Mouse (Mus musculus) testis, adult 2 months (tissue): Measurements from ENCODE around the gene Deup1. TPM values are rescaled to one million over a fixed set of nuclear protein-coding genes. Genes with fewer than 3 reads are reported as not detected.

ENCODE experiments used
- H3K27ac ChIP-seq: fragments of 200-500 bp; 2 replicates; pipeline ENCODE4 v1.5.1; 2012; ENCODE audit warnings: low read depth, low read length; ENCODE audit not compliant: control insufficient read depth, insufficient read depth
- H3K27me3 ChIP-seq: fragments of 200-500 bp; 2 replicates; pipeline ENCODE4 v1.6.1; 2012; ENCODE audit warnings: mild to moderate bottlenecking, low read length, moderate library complexity; ENCODE audit not compliant: control insufficient read depth, insufficient read depth
- H3K36me3 ChIP-seq: fragments of 200-500 bp; 2 replicates; pipeline ENCODE4 v1.6.1; 2012; ENCODE audit warnings: mild to moderate bottlenecking, low read length; ENCODE audit not compliant: control insufficient read depth, insufficient read depth
- H3K4me1 ChIP-seq: fragments of 200-500 bp; 2 replicates; pipeline ENCODE4 v1.6.1; 2012; ENCODE audit warnings: low read length; ENCODE audit not compliant: control insufficient read depth, insufficient read depth
- H3K4me3 ChIP-seq: fragments of 200-500 bp; 2 replicates; pipeline ENCODE4 v1.5.1; 2012; ENCODE audit warnings: low read depth, mild to moderate bottlenecking, low read length, moderate library complexity, mixed read lengths; ENCODE audit not compliant: control insufficient read depth
- CTCF ChIP-seq: fragments of 200-500 bp; IDR thresholded peaks from 2 replicates; pipeline ENCODE4 v1.5.1; 2012; ENCODE audit warnings: low read depth, mild to moderate bottlenecking, inconsistent platforms, low read length, moderate library complexity; ENCODE audit not compliant: control insufficient read depth, insufficient read depth, insufficient replicate concordance
- POLR2A ChIP-seq: fragments of 200-500 bp; IDR thresholded peaks from 2 replicates; pipeline ENCODE4 v1.6.1; 2012; ENCODE audit warnings: low read depth, mild to moderate bottlenecking, inconsistent platforms, low read length, moderate library complexity; ENCODE audit not compliant: control insufficient read depth
- polyA plus RNA-seq: library from polyadenylated mRNA; depleted of rRNA; stranded (reverse); fragments of >200 nt; gene quantifications from 2 replicates; pipeline ENCODE4 v1.2.3, GENCODE M21; 2012

Gene Deup1
- polyA plus RNA-seq, 1 experiment: 78.6 TPM

DNA sequence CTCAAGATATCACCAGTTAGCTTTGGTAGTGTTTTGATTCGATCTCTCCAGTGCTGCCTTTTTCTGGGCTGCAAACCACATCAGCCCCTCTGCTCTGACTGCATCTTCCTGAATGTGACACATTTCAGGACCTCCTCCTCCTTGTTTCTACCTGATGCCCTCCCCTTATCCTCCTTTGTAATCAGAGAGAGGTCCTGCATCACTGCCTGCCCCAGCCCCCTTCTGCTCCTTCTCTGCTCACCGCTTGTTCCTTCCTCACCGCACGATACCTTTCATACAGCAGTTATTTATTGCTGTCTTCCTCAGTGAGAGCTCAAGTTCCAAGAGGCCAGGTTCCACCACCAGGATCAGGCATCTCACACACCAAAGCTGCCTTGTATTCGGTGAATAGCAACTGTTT lies 96.5 kb downstream of the Deup1 start:
- no peak overlapping the region for H3K4me3 ChIP-seq
- TF ChIP-seq POLR2A (no peak), CTCF (no peak)
- no peaks in the 10 kb centered on the region for H3K36me3 ChIP-seq
- no peaks in the 10 kb centered on the region for H3K4me1 ChIP-seq
- H3K27me3 ChIP-seq: no peaks in the 10 kb centered on the region
- no peak overlapping the region for H3K27ac ChIP-seq

GRCm38 (mm10) chr9:15529965-15530320 lies 97.8 kb downstream of the Deup1 start:
- H3K4me3 ChIP-seq: no peak overlapping the region
- H3K4me1 ChIP-seq: no peaks in the 10 kb centered on the region
- no peaks in the 10 kb centered on the region for H3K27me3 ChIP-seq
- TF ChIP-seq POLR2A (no peak), CTCF (no peak)
- H3K27ac ChIP-seq: no peak overlapping the region
- H3K36me3 ChIP-seq: no peaks in the 10 kb centered on the region

DNA sequence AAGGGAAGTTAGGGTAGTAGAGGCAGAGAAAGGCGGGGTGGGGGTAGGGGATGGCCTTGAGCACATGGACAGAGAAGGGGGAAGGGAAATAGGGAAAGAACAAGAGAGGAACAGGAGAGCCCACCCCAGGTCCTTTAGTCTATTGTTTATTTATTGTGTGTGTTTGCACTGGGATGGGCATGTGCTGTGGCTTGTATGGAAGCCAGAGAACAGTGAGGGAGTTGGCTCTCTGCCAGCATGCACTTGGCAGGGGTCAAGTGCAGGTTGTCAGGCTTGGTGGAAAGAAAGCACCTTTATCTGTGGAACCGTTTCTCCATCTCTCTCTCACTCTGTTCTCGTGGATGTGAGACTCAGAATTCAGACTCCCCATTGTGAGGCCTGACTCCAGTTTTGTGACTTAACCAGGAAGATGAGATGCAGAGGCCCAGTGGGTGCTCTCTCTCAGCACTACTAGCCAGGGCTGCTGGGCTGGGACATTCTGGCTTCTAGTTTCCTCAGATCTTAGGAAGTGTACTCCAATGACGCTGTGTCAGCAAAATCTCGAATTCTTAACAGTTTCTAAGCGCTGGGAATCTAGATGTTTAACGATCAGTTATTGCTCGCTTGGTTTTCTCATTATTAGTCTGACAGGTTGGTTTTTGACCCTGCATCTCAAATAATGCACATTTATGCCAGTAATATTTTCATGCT lies 98.3 kb downstream of the Deup1 start:
- Histone ChIP-seq H3K4me1 (no peaks in the 10 kb centered on the region), H3K36me3 (no peaks in the 10 kb centered on the region), H3K27me3 (no peaks in the 10 kb centered on the region), H3K27ac (no peak overlapping the region), H3K4me3 (no peak overlapping the region)
- TF ChIP-seq POLR2A (no peak), CTCF (no peak)

DNA sequence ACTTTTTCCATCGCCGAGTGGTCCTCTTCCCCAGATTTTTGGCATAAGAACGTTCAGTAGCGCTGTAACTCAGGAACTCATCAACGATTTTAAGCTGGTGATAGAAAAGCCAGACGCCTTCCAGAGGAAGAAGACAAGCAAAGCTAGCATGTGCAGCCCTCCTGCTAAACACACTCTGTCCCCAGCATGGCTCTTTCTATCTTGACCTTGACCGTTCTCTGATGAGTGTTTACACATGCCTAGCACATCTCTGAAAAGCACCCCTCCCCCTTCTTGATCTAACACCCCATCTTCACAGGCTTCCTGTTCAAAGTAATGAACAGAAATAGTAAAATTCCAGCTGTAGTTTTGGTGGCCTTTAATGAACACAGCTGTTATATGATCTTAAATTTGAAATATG lies 99.4 kb downstream of the Deup1 start:
- TF ChIP-seq CTCF (no peak), POLR2A (no peak)
- Histone ChIP-seq H3K36me3 (no peaks in the 10 kb centered on the region), H3K27me3 (no peaks in the 10 kb centered on the region), H3K4me1 (no peaks in the 10 kb centered on the region), H3K4me3 (no peak overlapping the region), H3K27ac (no peak overlapping the region)

- Histone ChIP-seq H3K36me3 (no peaks in the 10 kb centered on the region), H3K4me3 (no peak overlapping the region), H3K4me1 (no peaks in the 10 kb centered on the region), H3K27me3 (no peaks in the 10 kb centered on the region), H3K27ac (no peak overlapping the region)
- TF ChIP-seq CTCF (no peak), POLR2A (no peak)
These were observed 99.9 kb downstream of the Deup1 start for GRCm38 (mm10) chr9:15527846-15528245.

- Histone ChIP-seq H3K27ac (no peak overlapping the region), H3K27me3 (no peaks in the 10 kb centered on the region), H3K4me1 (no peaks in the 10 kb centered on the region), H3K36me3 (no peaks in the 10 kb centered on the region), H3K4me3 (no peak overlapping the region)
- no peak for TF ChIP-seq POLR2A
- no peak for TF ChIP-seq CTCF
These were observed 101.2 kb downstream of the Deup1 start for GRCm38 (mm10) chr9:15526539-15526938.

- H3K27ac ChIP-seq: no peak overlapping the region
- no peak overlapping the region for H3K4me3 ChIP-seq
- no peaks in the 10 kb centered on the region for H3K4me1 ChIP-seq
- no peak for TF ChIP-seq CTCF
- TF ChIP-seq POLR2A: no peak
- no peaks in the 10 kb centered on the region for H3K36me3 ChIP-seq
- H3K27me3 ChIP-seq: no peaks in the 10 kb centered on the region
These were observed 102.5 kb downstream of the Deup1 start for GRCm38 (mm10) chr9:15525246-15525645.
